Mouse (Mus musculus): ENCODE measurements around the gene St3gal6.

St3gal6 gene

DNA sequence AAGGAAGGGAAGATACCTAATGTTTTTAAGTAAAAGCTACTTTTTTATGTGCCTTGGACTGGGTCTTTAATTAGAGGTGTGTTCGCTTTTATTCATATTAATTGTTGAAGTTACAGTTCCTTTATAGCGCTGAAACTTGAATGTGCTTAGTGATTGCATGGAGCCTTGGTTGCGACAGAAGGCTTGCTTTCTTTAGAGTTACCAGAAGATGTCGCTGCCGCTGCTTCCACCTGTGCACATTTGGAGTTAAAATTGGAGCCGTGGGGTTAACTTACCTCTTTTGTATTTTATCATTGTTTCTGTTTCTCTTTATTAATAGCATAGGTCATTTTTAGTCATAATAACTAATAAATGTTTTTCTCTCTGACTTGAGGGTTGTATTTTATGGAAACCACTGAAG lies 79.3 kb downstream of the St3gal6 start:
- DNase-seq (ENCODE audit: low read depth, low spot score) = no peak

DNA sequence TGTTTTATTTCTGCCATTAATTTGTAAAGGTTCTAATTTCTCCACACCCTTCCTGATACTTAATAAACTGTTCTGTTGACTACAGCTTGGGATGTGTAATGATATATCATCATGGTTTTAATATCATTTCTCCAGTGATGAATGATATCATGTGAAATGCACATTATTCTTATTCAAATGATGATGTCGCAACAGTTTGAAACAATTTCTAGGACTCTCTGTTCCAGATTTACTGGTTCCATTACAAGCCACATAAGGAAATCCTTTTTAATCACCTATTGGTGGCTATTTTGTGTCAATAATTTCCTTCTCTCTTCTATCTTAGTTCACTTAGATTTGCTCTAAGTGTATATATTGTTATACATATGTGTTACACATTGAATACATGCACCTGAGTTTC lies 91.7 kb downstream of the St3gal6 start:
- DNase-seq (ENCODE audit: low read depth, low spot score) = no peak

DNA sequence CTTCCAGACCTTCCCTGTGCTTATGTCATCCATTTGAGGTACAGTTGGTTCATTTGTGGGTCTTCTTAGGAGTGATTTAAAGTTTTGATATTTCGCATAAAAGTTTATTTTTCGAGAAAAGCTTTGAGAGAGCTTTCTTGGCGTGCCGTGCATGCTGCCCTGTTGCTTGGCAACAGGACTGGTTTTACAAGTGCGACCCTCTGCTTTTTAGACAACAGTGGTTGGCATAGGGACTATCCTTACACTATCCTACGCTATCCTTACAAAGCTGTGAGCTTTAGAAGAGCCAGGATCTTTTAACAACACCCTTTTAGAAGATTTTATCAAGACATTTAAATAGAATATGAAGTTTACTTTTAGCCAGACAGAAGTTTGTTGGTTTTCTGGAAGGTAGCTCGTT lies 93.8 kb downstream of the St3gal6 start:
- DNase-seq (ENCODE audit: low read depth, low spot score) = no peak

DNA sequence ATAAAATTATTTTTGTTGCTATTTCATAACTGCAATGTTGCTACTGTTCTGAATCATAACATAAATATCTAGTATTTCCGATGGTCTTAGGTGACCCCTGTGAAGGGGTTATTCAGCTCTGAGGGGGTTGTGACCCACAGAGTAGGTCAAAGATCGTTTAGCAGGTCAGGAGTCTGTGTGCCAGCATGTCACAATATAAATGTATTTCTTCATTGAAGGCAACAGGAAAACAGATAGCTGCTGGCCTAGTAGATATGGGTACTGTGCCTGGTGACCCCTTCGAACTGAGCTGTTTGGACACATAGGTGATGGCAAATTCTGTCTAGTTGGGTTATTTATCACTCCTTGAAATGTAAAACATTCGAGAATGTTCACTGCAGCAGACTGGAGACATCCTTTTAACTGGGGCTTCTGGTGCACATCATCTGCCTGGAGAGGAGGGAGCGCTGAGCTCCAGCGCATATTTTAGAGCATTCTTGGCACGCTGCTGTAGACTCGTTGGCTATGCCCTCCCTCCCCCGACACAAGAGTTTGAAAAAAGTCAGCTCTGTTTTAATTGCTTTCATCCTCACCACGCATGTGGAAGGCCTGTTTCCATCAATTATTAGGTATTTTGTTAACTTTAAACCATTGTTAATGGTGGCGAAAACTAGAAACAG lies 102.2 kb downstream of the St3gal6 start:
- DNase-seq (ENCODE audit: low read depth, low spot score) = peak; percentile 58
